Mouse (Mus musculus): Measurements from ENCODE around the gene Cbx7.

DNA sequence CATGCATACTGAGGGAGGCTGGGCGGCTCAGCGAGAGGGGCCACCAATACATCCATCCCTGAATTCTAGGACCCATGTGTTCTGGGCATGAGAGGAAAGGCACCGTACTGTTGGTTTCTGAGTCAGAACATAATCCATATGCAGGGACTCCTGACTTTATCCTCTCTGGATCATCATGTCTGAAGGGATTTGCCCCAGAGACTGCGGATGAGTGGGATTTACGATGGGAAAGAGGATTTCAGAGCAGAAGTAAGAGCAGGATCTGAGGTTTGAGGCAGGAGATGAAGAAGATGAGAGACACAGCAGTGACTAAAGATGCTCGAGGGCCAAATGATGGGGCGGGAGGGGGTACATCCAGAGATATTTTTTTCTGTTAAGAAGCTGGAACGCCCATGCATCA lies 97.4 kb downstream of the Cbx7 start:
- TF ChIP-seq POLR2A (IDR thresholded peaks at IDR 0.05; ENCODE audit: low read depth, low read length) = no peak
- no peak for TF ChIP-seq CTCF (IDR thresholded peaks at IDR 0.05; ENCODE audit: extremely low read depth, insufficient read length, insufficient replicate concordance, low read depth, low read length)

Data from small intestine, adult 2 months (tissue).